Mouse (Mus musculus) liver, embryonic 15.5 days (tissue): ENCODE data around the gene Gm21778. TPM values are rescaled to one million over a fixed set of nuclear protein-coding genes. Genes with fewer than 3 reads are reported as not detected.
"Not testable (repeated sequence)": the region's sequence is repeated elsewhere in the genome, so short reads cannot be mapped to it uniquely, and the experiment has no call there.

Experiments
- ATAC-seq: fragments of 200-750 bp; cut with Nextera tagmentation; 2 replicates; pipeline ENCODE4 v1.8.0; 2017; ENCODE audit warnings: moderate number of reproducible peaks, mild to moderate bottlenecking, moderate library complexity; ENCODE audit not compliant: insufficient read depth
- H3K27ac ChIP-seq: fragments of 300-500 bp; sonication (generic); replicated peaks from 2 replicates; pipeline ENCODE4 v1.5.1; 2015; ENCODE audit warnings: mild to moderate bottlenecking, inconsistent platforms
- H3K27me3 ChIP-seq: fragments of 300-500 bp; sonication (generic); 2 replicates; pipeline ENCODE4 v1.6.1; 2015; ENCODE audit warnings: mild to moderate bottlenecking, inconsistent platforms
- H3K36me3 ChIP-seq: fragments of 300-500 bp; sonication (generic); replicated peaks from 2 replicates; pipeline ENCODE4 v1.6.1; 2015; ENCODE audit warnings: moderate library complexity, mild to moderate bottlenecking, inconsistent platforms
- H3K4me1 ChIP-seq: fragments of 300-500 bp; sonication (generic); replicated peaks from 2 replicates; pipeline ENCODE4 v1.6.1; 2015; ENCODE audit warnings: inconsistent platforms
- H3K4me2 ChIP-seq: fragments of 300-500 bp; sonication (generic); 2 replicates; pipeline ENCODE4 v1.6.1; 2015; ENCODE audit warnings: moderate library complexity, mild to moderate bottlenecking, inconsistent platforms
- H3K4me3 ChIP-seq: fragments of 300-500 bp; sonication (generic); replicated peaks from 2 replicates; pipeline ENCODE4 v1.5.1; 2015; ENCODE audit warnings: mild to moderate bottlenecking, inconsistent platforms
- H3K9ac ChIP-seq: fragments of 300-500 bp; sonication (generic); 2 replicates; pipeline ENCODE4 v1.6.1; 2015; ENCODE audit warnings: moderate library complexity, mild to moderate bottlenecking, inconsistent platforms
- H3K9me3 ChIP-seq: fragments of 300-500 bp; sonication (generic); replicated peaks from 2 replicates; pipeline ENCODE4 v1.6.1; 2016; ENCODE audit warnings: inconsistent platforms
- polyA plus RNA-seq: library from polyadenylated mRNA; unstranded; fragments of >200 nt; fragmentation: Nextera tagmentation; extraction: Ambion mirVana; gene quantifications from 2 replicates; pipeline ENCODE4 v1.2.1, GENCODE M21; 2015

Gene Gm21778
- not detected in 2 replicates for polyA plus RNA-seq

DNA sequence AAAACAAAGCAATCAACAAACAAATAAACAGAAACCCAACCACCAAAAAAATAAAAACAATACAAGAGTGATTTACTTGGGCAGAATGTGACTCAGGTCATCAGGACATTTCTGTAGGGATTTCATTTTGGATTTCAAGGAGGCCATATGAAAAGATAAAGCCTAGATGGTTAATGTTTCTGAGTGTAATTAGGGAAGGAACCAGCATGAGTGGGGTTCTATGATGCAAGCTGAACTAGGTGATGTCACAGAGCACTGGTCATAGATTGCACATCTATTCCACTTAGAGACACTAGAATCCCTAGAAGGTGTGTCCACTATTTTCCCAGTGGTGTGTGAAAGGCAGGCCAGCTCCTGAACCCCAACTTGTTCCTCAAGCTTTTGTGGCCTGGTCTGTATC is at the start of gene Gm21778:
Gm21778 (plus strand) TSS at position 301 of the 400 bp plus-strand sequence.
- H3K27me3 ChIP-seq, ATAC-seq, H3K4me2 ChIP-seq, H3K4me1 ChIP-seq, H3K9me3 ChIP-seq, H3K4me3 ChIP-seq, H3K36me3 ChIP-seq, H3K9ac ChIP-seq, H3K27ac ChIP-seq: not testable (repeated sequence)

Other genes starting within 250 kb of the Gm21778 start
- gene Gm20914, start 216.5 kb upstream of the Gm21778 start, polyA plus RNA-seq: not detected in 2 replicates
- not detected in 2 replicates for gene Gm28171, start 149.1 kb upstream of the Gm21778 start, polyA plus RNA-seq